ENCODE assay signal across 10 mouse cellular contexts in genomic region chr9:37106808-37107207, GRCm38 (mm10). TPM values are rescaled to one million over a fixed set of nuclear protein-coding genes. Genes with fewer than 3 reads are reported as not detected.
DNase-seq lines count a peak whose midpoint lies in the region; ATAC-seq and TF ChIP-seq lines count a peak whose summit lies in the region.
"Had no signal": no experiment of that assay in that cellular context is flagged by ENCODE, and none has a peak within 500 bp of the region (broad histone marks: within the 10 kb centered on the region; RNA-seq: fewer than 3 reads in every experiment).

No protein-coding gene starts in this region.

- TF ChIP-seq EP300 in heart, adult 2 months (IDR thresholded peaks at IDR 0.05; ENCODE audit: insufficient read depth, low read depth, low read length): no peak

- peaks cover 40% of the 10 kb centered on the region for H3K4me1 ChIP-seq in embryonic facial prominence, embryonic 10.5 days
- peaks cover 5% of the 10 kb centered on the region for H3K4me1 ChIP-seq in heart, adult 2 months (ENCODE audit: control insufficient read depth, insufficient read depth, low read length)

- peak overlapping the region; percentile 72 for H3K27ac ChIP-seq in embryonic facial prominence, embryonic 10.5 days (replicated peaks)
- H3K27ac ChIP-seq in heart, adult 2 months: no peak overlapping the region

- no peak for ATAC-seq in megakaryocyte-erythroid progenitor cell, adult 5-6 weeks (replicated peaks; ENCODE audit: low FRiP score, low TSS enrichment, poor library complexity, severe bottlenecking)

- H3K4me3 ChIP-seq in embryonic facial prominence, embryonic 10.5 days: no peak overlapping the region
- no peak overlapping the region for H3K4me3 ChIP-seq in heart, adult 2 months
- H3K4me3 ChIP-seq: erythroblast, embryonic 14.5 days; midbrain, embryonic 12.5 days had no signal

- no peak for TF ChIP-seq CTCF in heart, adult 2 months (IDR thresholded peaks at IDR 0.05)

- H3K79me2 ChIP-seq in heart, adult 2 months (replicated peaks; ENCODE audit: control insufficient read depth, insufficient read depth, low read length): no peaks in the 10 kb centered on the region

- intact Hi-C loops in heart, adult 2 months (cut with DNase I): no loop called here

- no peak overlapping the region for H3K9ac ChIP-seq in heart, adult 2 months (ENCODE audit: low read depth, low read length)
- H3K9ac ChIP-seq: midbrain, embryonic 12.5 days had no signal

- 18% methylated on average over 3 of the region's 3 CpGs for WGBS in embryonic facial prominence, embryonic 10.5 days
- 73% methylated on average over 3 of the region's 3 CpGs for WGBS in heart, adult 2 months

- no peaks in the 10 kb centered on the region for H3K27me3 ChIP-seq in embryonic facial prominence, embryonic 10.5 days (replicated peaks; ENCODE audit: low read depth, poor library complexity, severe bottlenecking)
- H3K27me3 ChIP-seq in heart, adult 2 months (ENCODE audit: control insufficient read depth, insufficient read depth, low read length): no peaks in the 10 kb centered on the region
- H3K27me3 ChIP-seq: midbrain, embryonic 12.5 days had no signal

- peaks cover 7% of the 10 kb centered on the region for H3K36me3 ChIP-seq in embryonic facial prominence, embryonic 10.5 days (replicated peaks)
- H3K36me3 ChIP-seq in heart, adult 2 months (ENCODE audit: control insufficient read depth, insufficient read depth, low read length): no peaks in the 10 kb centered on the region
- H3K36me3 ChIP-seq: midbrain, embryonic 12.5 days had no signal

- no peak for TF ChIP-seq POLR2A in heart, adult 2 months (IDR thresholded peaks at IDR 0.05; ENCODE audit: insufficient read depth, low read depth, low read length)

- peak; percentile 39 for DNase-seq in cerebellum, adult 11-12 months
- no peak for DNase-seq in cerebellum, postnatal 4 days (ENCODE audit: low spot score in 2 of 2)
- peak; percentile 33 for DNase-seq in right cerebral cortex, adult 18-20 months
- DNase-seq in right cerebral cortex, postnatal 36 days (ENCODE audit: low spot score in 2 of 2): no peak
- DNase-seq in embryonic facial prominence, embryonic 10.5 days (ENCODE audit: low spot score): peak; percentile 48
- DNase-seq in thymus, adult 18-20 months: no peak
- DNase-seq in heart, adult 2 months: no peak

- H3K9me3 ChIP-seq in embryonic facial prominence, embryonic 10.5 days: no peaks in the 10 kb centered on the region
- H3K9me3 ChIP-seq: midbrain, embryonic 12.5 days had no signal

RNA-seq across cellular contexts. Expression of gene Pknox2, which starts 40.4 kb away (rescaled TPM):
- polyA plus RNA-seq in embryonic facial prominence, embryonic 10.5 days (2016; fragmentation: Nextera tagmentation; extraction: Ambion mirVana): 32.7 and 33.0 TPM in 2 replicates
- total RNA-seq in megakaryocyte-erythroid progenitor cell, adult 5-6 weeks (2014; fragmentation: Nextera tagmentation): not detected in 2 replicates
- not detected in 2 replicates for total RNA-seq in megakaryocyte-erythroid progenitor cell, adult 5-6 weeks (2017)
- 1 to 10 TPM; 7.8 to 9.0 TPM for total RNA-seq in heart, adult 2 months (2021)
- polyA plus RNA-seq in heart, adult 2 months (2012; rRNA removed): 9.9 and 13.5 TPM in 2 replicates
- polyA plus RNA-seq: erythroblast, embryonic 14.5 days had no signal

Comparison
In these comparisons a context has a peak if more than half of its experiments do, and no peak if none do; other contexts are left out.
1. DNase-seq: peak in cerebellum, adult 11-12 months (single experiment), right cerebral cortex, adult 18-20 months (single experiment) and embryonic facial prominence, embryonic 10.5 days (single experiment); none in cerebellum, postnatal 4 days (0 of 2), right cerebral cortex, postnatal 36 days (0 of 2), thymus, adult 18-20 months (0 of 2) and heart, adult 2 months (0 of 2).
2. RNA of gene Pknox2, which starts 40.4 kb away (total RNA-seq): 7.8 to 9.0 TPM in heart, adult 2 months; not detected in megakaryocyte-erythroid progenitor cell, adult 5-6 weeks; every median in the first group is over 4 times any median in the second.